Mouse (Mus musculus): ENCODE data around the gene Mtmr14.

Gene Mtmr14

GRCm38 (mm10) chr6:113281676-113282075, 44.0 kb downstream of the Mtmr14 start:
- DNase-seq, result no peak

GRCm38 (mm10) chr6:113282101-113282802, 44.6 kb downstream of the Mtmr14 start, which contains the start of gene Cpne9:
Gene Cpne9 (plus strand): TSS chr6:113282307.
- peak; percentile 76 to 79 for DNase-seq

- peak; percentile 64 to 65 for DNase-seq
These were observed 45.3 kb downstream of the Mtmr14 start for GRCm38 (mm10) chr6:113282969-113283368.

GRCm38 (mm10) chr6:113283500-113283899, 45.9 kb downstream of the Mtmr14 start:
- DNase-seq, result peak; percentile 43 to 73

GRCm38 (mm10) chr6:113284931-113285330, 47.3 kb downstream of the Mtmr14 start:
- no peak for DNase-seq

- no peak for DNase-seq
These were observed 48.7 kb downstream of the Mtmr14 start for GRCm38 (mm10) chr6:113286316-113286715.

GRCm38 (mm10) chr6:113287236-113287635, 49.6 kb downstream of the Mtmr14 start:
- DNase-seq, result no peak

GRCm38 (mm10) chr6:113289346-113289745, 51.7 kb downstream of the Mtmr14 start:
- DNase-seq, result no peak

- DNase-seq, result peak in 1 of 2 experiments; percentile 27
These were observed 52.7 kb downstream of the Mtmr14 start for GRCm38 (mm10) chr6:113290346-113290745.

GRCm38 (mm10) chr6:113292938-113293337, 55.3 kb downstream of the Mtmr14 start:
- DNase-seq, result no peak

GRCm38 (mm10) chr6:113296046-113296445, 58.4 kb downstream of the Mtmr14 start:
- DNase-seq, result no peak

GRCm38 (mm10) chr6:113296639-113297038, 59.0 kb downstream of the Mtmr14 start:
- DNase-seq, result no peak

GRCm38 (mm10) chr6:113301350-113301749, 63.7 kb downstream of the Mtmr14 start:
- no peak for DNase-seq

- DNase-seq, result peak in 1 of 2 experiments; percentile 27
These were observed 64.6 kb downstream of the Mtmr14 start for GRCm38 (mm10) chr6:113302258-113302657.

- DNase-seq, result peak; percentile 99
These were observed 68.8 kb downstream of the Mtmr14 start for GRCm38 (mm10) chr6:113306322-113306985.

- DNase-seq, result no peak
These were observed 69.3 kb downstream of the Mtmr14 start, which contains the start of gene Brpf1 for GRCm38 (mm10) chr6:113306986-113307349. Gene Brpf1 (plus strand): TSS chr6:113307137.

- DNase-seq, result peak in 1 of 2 experiments; percentile 56
These were observed 70.0 kb downstream of the Mtmr14 start for GRCm38 (mm10) chr6:113307481-113308121.

GRCm38 (mm10) chr6:113308141-113308540, 70.5 kb downstream of the Mtmr14 start:
- peak; percentile 88 to 90 for DNase-seq

- DNase-seq, result no peak
These were observed 78.3 kb downstream of the Mtmr14 start for GRCm38 (mm10) chr6:113315972-113316371.

GRCm38 (mm10) chr6:113326533-113327315, 89.1 kb downstream of the Mtmr14 start, which contains the start of gene Ogg1:
Gene Ogg1 (plus strand): TSS chr6:113326972.
- DNase-seq, result peak; percentile 96 to 97

GRCm38 (mm10) chr6:113329396-113329795, 91.8 kb downstream of the Mtmr14 start:
- DNase-seq, result no peak

GRCm38 (mm10) chr6:113330547-113330946, 92.9 kb downstream of the Mtmr14 start:
- no peak for DNase-seq
